Mouse (Mus musculus): ENCODE measurements around the gene Zfp90. TPM values are rescaled to one million over a fixed set of nuclear protein-coding genes. Genes with fewer than 3 reads are reported as not detected.
"Not testable (repeated sequence)": the region's sequence is repeated elsewhere in the genome, so short reads cannot be mapped to it uniquely, and the experiment has no call there.

Zfp90 gene
- polyA plus RNA-seq, 1 experiment from 2014 or later: 3.5 TPM

DNA sequence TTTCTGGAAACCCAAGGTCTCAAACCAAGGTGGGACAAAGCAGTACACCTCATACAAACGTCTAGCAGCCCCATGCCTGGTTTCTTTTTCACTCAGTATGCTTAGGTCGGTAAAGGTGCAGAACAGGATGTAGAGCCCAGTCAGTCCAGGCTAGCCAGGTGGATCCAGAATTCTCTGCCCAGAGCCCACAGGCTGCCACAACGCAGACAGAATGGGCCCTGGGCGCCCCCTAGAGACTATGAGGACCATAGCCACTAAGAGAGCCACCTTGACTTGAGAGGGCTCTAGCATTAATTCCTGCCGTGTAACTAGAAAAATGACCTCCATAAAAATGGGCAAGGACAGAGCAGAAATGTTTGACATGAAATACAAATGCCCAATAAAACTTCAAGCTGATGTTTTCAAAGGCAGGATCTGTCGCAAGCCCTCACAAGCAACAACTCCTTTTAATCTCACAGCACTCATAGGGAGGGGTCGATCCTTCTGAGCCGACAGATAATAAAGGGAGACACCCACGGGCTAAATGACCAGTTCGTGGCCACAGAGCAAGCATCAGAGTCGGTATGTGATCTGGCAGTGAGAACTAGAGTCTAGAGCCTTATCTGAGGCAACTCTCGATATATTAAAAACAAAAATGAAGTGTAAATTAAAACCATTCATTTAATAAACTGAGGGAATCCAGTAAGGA is 11.7 kb upstream of the Zfp90 start:
- H3K36me3 ChIP-seq: no peaks in the 10 kb centered on the region
- H3K4me1 ChIP-seq: peaks cover 18% of the 10 kb centered on the region
- H3K9ac ChIP-seq: no peak overlapping the region
- H3K27me3 ChIP-seq (replicated peaks): peaks cover 3% of the 10 kb centered on the region; the same call in 1 of the 2 replicates
- WGBS (ENCODE audit: insufficient replicate concordance): 21% methylated on average over 12 of the region's 12 CpGs
- no peak overlapping the region for H3K4me2 ChIP-seq
- no peak overlapping the region for H3K27ac ChIP-seq
- H3K9me3 ChIP-seq (replicated peaks): no peaks in the 10 kb centered on the region
- H3K4me3 ChIP-seq: no peak overlapping the region
- peak; percentile 61 for ATAC-seq

GRCm38 (mm10) chr8:106404825-106405224 is 10.3 kb upstream of the Zfp90 start:
- Histone ChIP-seq H3K4me3 (no peak overlapping the region), H3K4me1 (peaks cover 19% of the 10 kb centered on the region), H3K36me3 (no peaks in the 10 kb centered on the region), H3K9ac (no peak overlapping the region), H3K27ac (no peak overlapping the region), H3K4me2 (no peak overlapping the region), H3K27me3 (replicated peaks) (peaks cover 3% of the 10 kb centered on the region; the same call in 1 of the 2 replicates), H3K9me3 (replicated peaks) (no peaks in the 10 kb centered on the region)
- no peak for ATAC-seq
- WGBS (ENCODE audit: insufficient replicate concordance): 33% methylated on average over 3 of the region's 3 CpGs

GRCm38 (mm10) chr8:106405810-106406209 is 9.3 kb upstream of the Zfp90 start:
- ATAC-seq: no peak
- no peak overlapping the region for H3K4me2 ChIP-seq
- no peaks in the 10 kb centered on the region for H3K9me3 ChIP-seq (replicated peaks)
- H3K27ac ChIP-seq: no peak overlapping the region
- peaks cover 3% of the 10 kb centered on the region; the same call in 1 of the 2 replicates for H3K27me3 ChIP-seq (replicated peaks)
- H3K4me1 ChIP-seq: peaks cover 24% of the 10 kb centered on the region
- H3K36me3 ChIP-seq: no peaks in the 10 kb centered on the region
- H3K4me3 ChIP-seq: no peak overlapping the region
- no peak overlapping the region for H3K9ac ChIP-seq
- WGBS (ENCODE audit: insufficient replicate concordance): 76% methylated on average over 16 of the region's 16 CpGs

GRCm38 (mm10) chr8:106410055-106410454 is 5.1 kb upstream of the Zfp90 start:
- WGBS (ENCODE audit: insufficient replicate concordance): 45% methylated on average over 7 of the region's 7 CpGs
- no peak for ATAC-seq
- H3K4me2 ChIP-seq: no peak overlapping the region
- H3K9ac ChIP-seq: no peak overlapping the region
- peaks cover 22% of the 10 kb centered on the region for H3K4me1 ChIP-seq
- no peak overlapping the region for H3K4me3 ChIP-seq
- H3K27me3 ChIP-seq (replicated peaks): peaks cover 3% of the 10 kb centered on the region; the same call in 1 of the 2 replicates
- H3K27ac ChIP-seq: no peak overlapping the region
- H3K9me3 ChIP-seq (replicated peaks): no peaks in the 10 kb centered on the region
- no peaks in the 10 kb centered on the region for H3K36me3 ChIP-seq

DNA sequence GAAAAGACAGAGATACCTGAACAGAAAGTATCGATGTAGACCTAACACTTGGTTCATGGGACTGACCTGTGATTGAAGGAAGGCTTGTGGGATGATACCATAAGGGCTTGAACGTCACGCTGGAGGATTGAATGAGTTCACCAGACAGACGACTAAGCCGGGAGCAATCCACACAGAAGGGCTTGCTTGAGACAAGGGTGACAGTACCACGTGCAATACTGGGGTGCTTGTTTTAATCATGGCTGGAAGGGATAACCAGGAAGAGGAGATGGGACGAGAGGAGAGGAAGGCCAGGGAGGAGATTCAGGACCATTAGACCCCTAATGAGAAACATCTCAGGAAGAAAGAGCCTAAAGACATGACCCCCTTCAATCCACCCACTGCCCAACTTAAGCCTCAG is 4.6 kb upstream of the Zfp90 start:
- 64% methylated on average over 7 of the region's 7 CpGs for WGBS (ENCODE audit: insufficient replicate concordance)
- no peak for ATAC-seq
- H3K27me3 ChIP-seq (replicated peaks): peaks cover 3% of the 10 kb centered on the region; the same call in 1 of the 2 replicates
- H3K4me1 ChIP-seq: peaks cover 25% of the 10 kb centered on the region
- no peaks in the 10 kb centered on the region for H3K9me3 ChIP-seq (replicated peaks)
- H3K27ac ChIP-seq: no peak overlapping the region
- H3K4me3 ChIP-seq: no peak overlapping the region
- no peaks in the 10 kb centered on the region for H3K36me3 ChIP-seq
- no peak overlapping the region for H3K9ac ChIP-seq
- H3K4me2 ChIP-seq: no peak overlapping the region

DNA sequence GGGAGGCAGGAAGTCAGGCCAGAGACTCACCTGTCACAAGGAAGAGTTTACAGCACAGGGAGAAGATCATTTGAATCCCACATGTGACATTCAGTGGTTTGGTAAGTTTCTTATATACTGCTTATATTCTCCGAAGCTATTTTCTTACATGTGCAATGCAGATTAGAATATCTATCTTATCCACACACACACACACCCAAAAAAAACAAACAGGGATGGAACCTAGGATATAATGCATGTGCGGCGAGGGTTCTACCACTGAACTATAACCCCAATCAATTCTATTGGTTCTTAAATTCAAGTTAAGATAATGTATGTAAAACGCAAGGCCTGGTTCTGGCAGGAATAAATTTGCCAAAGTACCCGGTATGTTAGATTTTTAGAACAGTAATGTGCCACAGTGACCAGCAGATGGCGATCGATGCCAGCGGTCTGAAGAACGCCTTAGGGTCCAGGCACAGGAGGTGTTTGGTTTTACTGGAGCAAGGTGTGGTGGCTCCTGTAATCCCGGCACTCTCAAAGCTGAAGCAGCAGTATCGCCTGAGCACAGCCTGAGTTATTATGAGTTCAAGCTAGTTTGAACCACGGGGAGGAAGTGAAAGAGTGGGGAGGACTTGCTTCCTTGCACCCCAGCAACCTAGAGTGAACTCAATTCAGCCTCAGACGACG is 3.2 kb upstream of the Zfp90 start:
- Histone ChIP-seq H3K4me2 (peak overlapping the region; percentile 30), H3K27ac (0 out of 2 replicates have a peak overlapping the region, but pooled peaks have one; percentile 18), H3K36me3 (no peaks in the 10 kb centered on the region), H3K9me3 (replicated peaks) (no peaks in the 10 kb centered on the region), H3K9ac (no peak overlapping the region), H3K4me1 (peaks cover 34% of the 10 kb centered on the region), H3K4me3 (peak overlapping the region; percentile 5; the same call in 1 of the 2 replicates), H3K27me3 (replicated peaks) (no peaks in the 10 kb centered on the region; the same call in 1 of the 2 replicates)
- WGBS (ENCODE audit: insufficient replicate concordance): 14% methylated on average over 14 of the region's 14 CpGs
- no peak for ATAC-seq

GRCm38 (mm10) chr8:106417692-106418091 is 2.6 kb downstream of the Zfp90 start:
- Histone ChIP-seq H3K4me3 (no peak overlapping the region), H3K9me3 (replicated peaks) (no peaks in the 10 kb centered on the region; the same call in 1 of the 2 replicates), H3K27me3 (replicated peaks) (no peaks in the 10 kb centered on the region; the same call in 1 of the 2 replicates), H3K27ac (no peak overlapping the region), H3K4me2 (no peak overlapping the region), H3K36me3 (peaks cover 45% of the 10 kb centered on the region), H3K4me1 (peaks cover 19% of the 10 kb centered on the region; the same call in 1 of the 2 replicates), H3K9ac (no peak overlapping the region)
- WGBS (ENCODE audit: insufficient replicate concordance): 80% methylated on average over 5 of the region's 5 CpGs
- no peak for ATAC-seq

- H3K9ac ChIP-seq: no peak overlapping the region
Measured at GRCm38 (mm10) chr8:106431088-106431487, 16.0 kb downstream of the Zfp90 start.

GRCm38 (mm10) chr8:106431952-106432351 is 16.8 kb downstream of the Zfp90 start:
- peaks cover 34% of the 10 kb centered on the region for H3K27me3 ChIP-seq (replicated peaks)
- not testable (repeated sequence) for ATAC-seq; H3K4me1 ChIP-seq; H3K4me3 ChIP-seq; H3K36me3 ChIP-seq; H3K4me2 ChIP-seq; H3K9me3 ChIP-seq (replicated peaks); H3K9ac ChIP-seq; H3K27ac ChIP-seq
- 45% methylated on average over 10 of the region's 10 CpGs for WGBS (ENCODE audit: insufficient replicate concordance)

More at GRCm38 (mm10) chr8:106431088-106431487, 16.0 kb downstream of the Zfp90 start:
- 25% methylated on average over 12 of the region's 12 CpGs for WGBS (ENCODE audit: insufficient replicate concordance)
- Histone ChIP-seq H3K27me3 (replicated peaks) (peaks cover 34% of the 10 kb centered on the region), H3K27ac (no peak overlapping the region), H3K36me3 (peaks cover 4% of the 10 kb centered on the region), H3K9me3 (replicated peaks) (peaks cover 10% of the 10 kb centered on the region; the same call in 1 of the 2 replicates), H3K4me3 (no peak overlapping the region), H3K4me2 (no peak overlapping the region), H3K4me1 (no peaks in the 10 kb centered on the region)
- no peak for ATAC-seq

GRCm38 (mm10) chr8:106432954-106433570 is 17.9 kb downstream of the Zfp90 start:
- Histone ChIP-seq H3K4me1 (no peaks in the 10 kb centered on the region), H3K9me3 (replicated peaks) (no peaks in the 10 kb centered on the region), H3K36me3 (no peaks in the 10 kb centered on the region), H3K9ac (no peak overlapping the region), H3K4me2 (0 out of 2 replicates have a peak overlapping the region, but pooled peaks have one; percentile 23), H3K27me3 (replicated peaks) (peaks cover 34% of the 10 kb centered on the region), H3K27ac (no peak overlapping the region), H3K4me3 (no peak overlapping the region)
- 13% methylated on average over 20 of the region's 20 CpGs for WGBS (ENCODE audit: insufficient replicate concordance)
- ATAC-seq: no peak

DNA sequence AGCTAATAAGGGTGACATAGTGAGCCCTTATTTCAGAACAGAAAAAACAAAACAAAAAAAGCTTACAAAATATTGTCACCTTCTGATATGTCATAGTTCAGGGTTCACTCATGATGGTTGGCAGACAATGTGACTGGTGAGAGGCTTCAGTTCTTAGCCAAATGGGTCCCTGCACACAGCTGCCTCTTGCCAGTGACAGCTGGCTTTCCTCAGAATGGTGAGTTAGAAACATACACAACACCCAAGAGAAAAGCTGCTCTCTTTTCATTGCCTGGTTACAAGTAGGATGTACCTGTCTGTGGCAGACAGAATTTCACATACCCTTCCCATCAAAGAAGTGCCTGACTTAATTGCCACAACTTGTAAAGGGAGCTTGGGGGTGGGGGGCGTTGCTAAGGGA is 18.5 kb downstream of the Zfp90 start:
- no peak overlapping the region for H3K4me2 ChIP-seq
- H3K4me1 ChIP-seq: no peaks in the 10 kb centered on the region
- H3K4me3 ChIP-seq: no peak overlapping the region
- H3K36me3 ChIP-seq: no peaks in the 10 kb centered on the region
- no peak overlapping the region for H3K27ac ChIP-seq
- H3K9me3 ChIP-seq (replicated peaks): no peaks in the 10 kb centered on the region
- no peak for ATAC-seq
- H3K27me3 ChIP-seq (replicated peaks): peaks cover 34% of the 10 kb centered on the region
- WGBS (ENCODE audit: insufficient replicate concordance): 18% methylated on average over 1 of the region's 1 CpGs
- no peak overlapping the region for H3K9ac ChIP-seq

GRCm38 (mm10) chr8:106437781-106438180 is 22.7 kb downstream of the Zfp90 start:
- no peaks in the 10 kb centered on the region for H3K4me1 ChIP-seq
- H3K27me3 ChIP-seq (replicated peaks): peaks cover 13% of the 10 kb centered on the region; the same call in 1 of the 2 replicates
- H3K27ac ChIP-seq: no peak overlapping the region
- no peak overlapping the region for H3K4me2 ChIP-seq
- H3K36me3 ChIP-seq: no peaks in the 10 kb centered on the region
- no peak overlapping the region for H3K9ac ChIP-seq
- ATAC-seq: no peak
- no peaks in the 10 kb centered on the region for H3K9me3 ChIP-seq (replicated peaks)
- 53% methylated on average over 3 of the region's 3 CpGs for WGBS (ENCODE audit: insufficient replicate concordance)
- no peak overlapping the region for H3K4me3 ChIP-seq
